Mouse (Mus musculus): ENCODE data around the gene Ubqln1.

DNA sequence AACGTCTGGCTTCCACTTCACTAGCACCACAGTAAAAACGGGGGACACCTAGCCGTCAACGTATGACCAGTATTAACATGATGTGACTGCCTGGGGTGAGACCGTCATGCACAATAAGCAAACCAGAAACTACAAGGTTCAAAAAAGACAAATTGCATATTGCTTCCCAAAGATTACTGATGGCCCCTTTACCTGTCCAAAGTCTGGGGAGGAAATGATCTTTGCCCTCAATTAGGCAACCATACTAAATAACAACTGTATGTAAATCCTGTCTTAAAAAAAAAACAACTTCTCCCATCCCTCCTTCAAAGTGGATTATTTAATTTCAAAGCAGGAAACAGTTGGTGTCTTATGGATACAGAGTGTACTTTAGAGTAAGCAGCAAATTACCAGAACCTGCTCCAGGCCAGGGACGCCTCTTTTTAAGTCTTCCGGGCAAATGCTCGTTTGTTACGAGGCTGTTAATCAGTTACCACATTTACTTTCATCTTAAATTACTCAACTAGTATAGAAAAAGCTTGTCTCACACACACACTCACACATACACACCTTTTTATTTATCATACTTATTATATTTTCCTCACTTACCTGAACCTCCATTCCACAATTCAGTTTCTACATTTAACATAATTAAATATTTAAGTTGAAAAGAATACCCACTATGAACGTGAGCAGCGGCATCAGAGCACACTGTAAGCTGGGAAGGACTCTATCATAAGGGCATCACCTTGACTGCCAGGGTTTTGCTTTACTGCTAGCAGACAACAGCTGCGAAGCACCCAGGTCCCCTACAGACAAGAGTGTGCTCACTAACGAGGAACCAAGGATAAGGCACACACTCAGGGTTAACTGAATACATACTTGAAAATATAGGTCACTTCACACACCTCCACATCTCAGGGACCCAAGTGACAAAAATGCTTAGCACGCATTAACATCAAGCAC is 33.6 kb downstream of the Ubqln1 start:
- no peak for TF ChIP-seq MAFK (IDR thresholded peaks at IDR 0.05; ENCODE audit: insufficient read depth, low read depth, low read length)
- no peak for TF ChIP-seq ZNF384 (IDR thresholded peaks at IDR 0.05; ENCODE audit: low read depth, low read length)
- TF ChIP-seq CHD2 (IDR thresholded peaks at IDR 0.05; ENCODE audit: low read depth, low read length) = no peak
- no peak for TF ChIP-seq HCFC1 (IDR thresholded peaks at IDR 0.05; ENCODE audit: borderline replicate concordance, insufficient read depth, low read length)
- no peak for TF ChIP-seq ZC3H11A (IDR thresholded peaks at IDR 0.05; ENCODE audit: borderline replicate concordance, low read depth, low read length)

Data from ES-E14 (cell line).